Mouse (Mus musculus) left cerebral cortex, adult 18-20 months (tissue): ENCODE results near the gene Lgr5. TPM values are rescaled to one million over a fixed set of nuclear protein-coding genes. Genes with fewer than 3 reads are reported as not detected.

Experiments
- DNase-seq, 2 experiments: peaks; one replicate each; pipeline ENCODE4 v3.0.0; 2021 to 2022; ENCODE audit warnings: low spot score in 2 of 2, mixed read lengths in 1 of 2
- long read RNA-seq, 2 experiments: library from polyadenylated mRNA; stranded (forward); transcript quantifications; one replicate each; pipeline ENCODE4 v2.0.0; 2021
- total RNA-seq, 2 experiments: library from RNA; stranded (reverse); gene quantifications; 2 replicates each; pipeline ENCODE4 v1.2.3; 2021

Gene Lgr5
- 1 to 10 TPM; 4.4 to 4.9 TPM for total RNA-seq
- long read RNA-seq, experiment 1, full-length matches to known transcripts = 1 of 2 reads
- long read RNA-seq, experiment 1, partial matches to known transcripts = 1 of 2 reads
- long read RNA-seq, experiment 1, other reads (novel, unspliced or antisense) = 0 of 2 reads
- long read RNA-seq, experiment 2, partial matches to known transcripts = 0 of 2 reads
- long read RNA-seq, experiment 2, other reads (novel, unspliced or antisense) = 2 of 2 reads

DNA sequence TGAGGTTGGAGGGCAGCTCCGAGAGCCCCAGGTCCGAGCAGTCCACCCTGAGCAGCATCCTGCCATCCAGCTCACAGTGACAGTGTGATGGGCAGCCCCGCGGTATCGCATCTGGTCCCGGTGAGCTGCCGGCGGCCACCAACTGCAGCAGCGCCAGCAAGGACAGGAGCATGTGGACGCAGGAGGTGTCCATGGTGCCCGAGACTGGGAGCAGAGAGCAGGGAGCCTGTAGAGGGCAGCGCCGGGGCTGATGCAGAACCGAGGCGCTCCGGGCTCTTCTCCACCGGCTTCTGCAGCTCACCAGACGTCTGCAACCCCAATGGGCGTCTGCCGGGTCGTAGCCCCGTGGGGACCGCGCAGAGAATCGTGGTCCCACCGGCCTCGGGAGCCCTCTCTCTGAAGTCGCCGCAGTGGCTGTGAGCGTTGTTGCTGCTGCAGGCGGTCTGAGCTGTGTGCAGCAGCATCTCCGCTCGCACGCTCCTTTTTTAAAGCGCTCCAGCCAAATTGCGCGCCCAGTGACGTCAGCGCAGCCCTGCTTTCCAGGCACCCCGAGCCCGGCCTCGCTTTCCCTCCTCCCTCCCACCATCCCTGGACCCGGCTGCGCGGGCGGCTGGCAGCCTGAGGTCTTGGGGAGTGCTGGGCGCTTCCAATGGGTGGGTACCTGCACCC lies at the start of gene Lgr5:
TSS of gene Lgr5 (minus strand) at position 480 of the 669 bp plus-strand sequence.
- peak; percentile 54 to 71 for DNase-seq

DNA sequence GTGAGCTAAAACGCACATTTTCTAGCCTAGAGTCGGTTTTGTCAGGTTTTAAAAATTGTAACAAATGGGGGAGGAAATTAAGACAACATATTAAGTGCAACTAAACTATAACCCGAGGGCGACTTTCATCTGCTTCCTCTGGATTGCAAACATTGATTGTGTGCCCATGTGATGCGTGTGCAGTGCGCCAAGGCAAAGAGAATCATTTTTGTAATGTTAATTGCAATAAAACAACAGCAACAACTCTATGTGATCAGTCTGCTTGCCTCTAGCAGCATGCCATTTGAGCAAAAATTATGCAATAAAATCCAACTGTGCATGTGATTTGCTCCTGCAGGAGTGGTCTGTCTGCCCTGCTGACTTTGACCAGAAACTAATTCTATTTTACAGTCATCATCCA lies 39.1 kb upstream of the Lgr5 start:
- DNase-seq = no peak

DNA sequence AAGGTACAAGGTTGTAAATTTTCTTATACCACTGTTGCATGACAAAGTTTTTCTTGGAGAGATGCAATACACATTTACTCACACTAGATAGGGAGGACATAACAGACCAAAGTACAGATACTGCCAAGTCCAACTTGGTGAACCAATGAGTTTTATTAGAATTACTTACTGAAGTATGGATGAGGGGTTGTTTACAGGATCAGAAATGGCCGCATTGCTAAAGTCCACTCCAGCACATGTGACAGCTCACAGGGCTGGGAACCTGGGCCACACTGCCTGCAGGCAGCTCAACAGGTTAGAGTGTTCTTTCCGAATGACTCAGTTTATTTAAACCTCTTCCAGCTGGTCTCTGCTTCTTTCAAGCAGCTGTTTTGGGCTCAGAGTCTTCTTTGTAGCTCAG lies 37.4 kb upstream of the Lgr5 start:
- no peak for DNase-seq

- peak; percentile 15 to 31 for DNase-seq
These were observed 36.5 kb upstream of the Lgr5 start for GRCm38 (mm10) chr10:115623956-115624671.

DNA sequence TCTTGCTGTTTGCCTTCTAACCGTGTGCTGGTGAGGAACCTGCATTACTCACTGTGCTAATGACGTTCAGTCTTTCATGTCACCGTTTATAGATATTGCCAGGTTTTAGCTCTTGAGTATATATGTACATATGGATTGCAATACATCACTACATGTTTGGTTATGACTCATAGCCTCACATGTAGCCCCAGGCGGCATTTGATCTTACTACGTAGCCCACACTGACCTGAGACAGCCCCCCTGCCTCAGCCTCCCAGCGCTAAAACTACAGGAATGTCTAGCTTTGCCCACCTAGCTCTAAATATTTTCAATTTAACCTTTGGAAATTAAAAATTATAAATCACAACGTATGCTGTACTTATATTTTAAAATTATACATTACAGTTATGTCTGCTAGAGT lies 35.9 kb upstream of the Lgr5 start:
- no peak for DNase-seq

- no peak for DNase-seq
These were observed 30.8 kb upstream of the Lgr5 start for GRCm38 (mm10) chr10:115618288-115618856.

DNA sequence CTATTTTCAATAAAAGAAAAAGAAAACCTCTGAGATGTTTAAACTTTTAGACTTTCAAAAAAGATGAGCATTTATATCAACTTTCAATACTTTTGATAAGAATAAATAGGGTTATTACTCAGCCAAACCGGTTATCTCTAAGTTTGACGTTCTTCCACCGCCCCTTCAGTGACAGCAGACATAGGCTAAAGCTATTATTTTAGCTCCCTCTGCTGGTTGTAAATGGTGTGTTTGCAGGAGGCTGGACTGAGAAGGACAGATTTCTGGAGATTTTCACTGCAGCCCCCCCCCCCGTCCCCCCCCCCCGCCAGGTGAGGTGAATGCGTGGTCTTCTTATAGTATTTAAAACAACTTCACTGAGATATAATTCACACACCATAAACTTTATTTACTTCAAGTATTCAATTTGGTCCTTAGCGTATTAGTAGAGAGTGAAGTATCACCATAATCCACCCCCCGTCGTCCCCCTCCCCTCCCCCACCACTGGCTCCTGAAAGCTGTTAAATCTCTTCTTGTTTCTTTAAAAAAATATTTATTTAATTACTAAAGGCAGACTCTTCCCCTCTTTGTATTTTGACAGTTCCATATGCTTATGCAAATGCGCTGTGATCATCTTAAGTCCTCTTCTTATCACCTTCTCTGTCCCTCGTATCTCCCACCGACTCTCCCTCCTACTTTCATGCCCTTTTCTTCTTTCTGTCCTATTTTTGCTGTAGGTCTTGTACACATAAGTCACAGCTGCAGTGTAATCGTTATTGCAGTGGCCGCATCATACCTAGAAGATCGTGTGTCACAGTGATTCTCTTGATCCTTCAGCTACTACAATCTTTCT lies 30.1 kb upstream of the Lgr5 start:
- peak; percentile 10 to 35 for DNase-seq

GRCm38 (mm10) chr10:115595748-115596147 lies 8.2 kb upstream of the Lgr5 start:
- DNase-seq = no peak

GRCm38 (mm10) chr10:115593651-115594050 lies 6.1 kb upstream of the Lgr5 start:
- no peak for DNase-seq

DNA sequence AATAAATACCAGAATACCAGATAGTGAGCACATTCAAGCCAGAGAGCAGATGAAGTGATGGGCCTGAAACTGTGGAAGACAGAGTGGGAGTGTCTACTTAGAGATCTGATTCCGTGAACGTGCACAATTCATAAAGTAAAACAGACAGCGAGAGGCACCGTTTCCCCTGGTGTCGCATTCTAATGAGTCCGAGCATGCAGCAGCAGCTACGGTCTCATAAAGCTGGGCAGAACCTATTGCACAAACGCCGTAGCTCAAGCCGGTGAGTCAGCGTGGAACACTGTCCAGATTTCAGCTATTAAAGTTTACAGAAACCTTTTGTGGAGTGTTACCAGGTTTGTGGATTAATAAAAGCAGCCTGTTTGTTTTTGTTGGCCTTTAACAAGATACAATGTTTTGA lies 5.6 kb upstream of the Lgr5 start:
- no peak for DNase-seq

DNA sequence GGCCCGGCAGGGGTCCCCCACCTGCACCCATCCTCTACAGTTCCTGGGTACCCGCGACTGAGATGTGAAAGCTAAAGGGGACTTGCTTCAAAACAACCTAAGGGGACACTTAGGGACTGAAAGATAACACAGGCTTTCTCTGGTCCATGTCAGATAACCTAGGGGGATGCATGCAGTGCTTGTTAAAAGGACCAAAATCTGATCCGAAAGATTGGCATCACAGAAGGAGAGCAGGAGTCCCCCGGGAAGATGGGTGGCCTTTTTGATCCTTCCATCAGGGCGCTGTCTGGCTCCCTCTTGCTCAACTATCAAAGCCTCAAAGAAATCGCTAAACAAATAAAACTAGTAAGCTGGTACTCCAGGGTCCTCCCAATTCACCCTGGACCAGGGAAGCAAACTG lies 399 bp upstream of the Lgr5 start:
- DNase-seq = no peak

GRCm38 (mm10) chr10:115586246-115587231 lies 1.0 kb downstream of the Lgr5 start:
- peak in 1 of 2 experiments; percentile 7 for DNase-seq

- no peak for DNase-seq
These were observed 1.9 kb downstream of the Lgr5 start for GRCm38 (mm10) chr10:115585491-115586245.

- DNase-seq = no peak
These were observed 2.9 kb downstream of the Lgr5 start for GRCm38 (mm10) chr10:115584656-115585055.

- no peak for DNase-seq
These were observed 4.5 kb downstream of the Lgr5 start for GRCm38 (mm10) chr10:115583071-115583470.

DNA sequence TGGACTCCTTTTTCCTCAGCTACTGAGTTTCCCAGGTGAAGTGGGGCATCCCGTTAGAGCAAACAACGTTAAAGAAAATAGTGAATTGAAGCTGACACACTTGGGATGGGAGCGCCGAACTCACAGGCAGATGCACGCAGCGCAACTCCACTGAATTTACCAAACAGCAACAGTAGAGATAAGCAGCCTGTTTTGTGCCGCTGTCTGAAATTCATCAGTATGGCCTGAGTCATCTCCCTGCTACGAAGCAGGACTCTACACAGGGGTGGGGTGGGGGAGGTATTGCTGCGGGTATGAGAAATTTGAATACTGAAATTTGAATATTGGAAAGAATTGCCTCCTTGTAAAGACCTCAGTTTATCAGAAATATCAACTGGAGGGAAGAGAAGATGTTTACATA lies 5.6 kb downstream of the Lgr5 start:
- DNase-seq = no peak

- DNase-seq = no peak
These were observed 8.1 kb downstream of the Lgr5 start for GRCm38 (mm10) chr10:115579494-115579893.

- no peak for DNase-seq
These were observed 8.5 kb downstream of the Lgr5 start for GRCm38 (mm10) chr10:115579076-115579475.
